Mouse (Mus musculus) right cerebral cortex, postnatal 14 days (tissue): Measurements from ENCODE around the gene Pcdh19.
"Not testable (repeated sequence)": the region's sequence is repeated elsewhere in the genome, so short reads cannot be mapped to it uniquely, and the experiment has no call there.

Experiments
- DNase-seq: peaks from one replicate; pipeline ENCODE4 v3.0.0; 2022

Pcdh19 gene

DNA sequence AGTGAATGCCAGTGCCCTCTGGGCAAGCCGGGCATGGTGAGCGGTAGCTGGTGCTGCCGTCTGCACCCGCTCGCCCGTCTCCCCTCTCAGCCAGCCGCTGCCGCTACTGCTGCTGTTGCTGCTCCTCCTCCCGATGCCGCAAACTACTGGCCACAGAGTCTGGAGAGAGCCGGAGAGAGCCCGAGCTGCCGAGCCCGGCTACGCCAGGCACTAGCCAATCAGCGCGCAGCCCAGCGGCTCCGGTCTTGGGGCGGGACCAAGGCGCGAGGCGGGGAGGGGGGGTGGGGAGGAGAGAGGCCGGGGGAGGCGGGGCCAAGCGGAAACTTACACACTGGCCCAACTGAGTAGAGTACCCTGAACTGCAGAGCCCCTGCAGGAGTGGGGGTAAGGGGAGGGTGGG, at the start of gene Pcdh19:
TSS of gene Pcdh19 (minus strand) at position 148 of the 400 bp plus-strand sequence.
- peak; percentile 75 for DNase-seq

DNA sequence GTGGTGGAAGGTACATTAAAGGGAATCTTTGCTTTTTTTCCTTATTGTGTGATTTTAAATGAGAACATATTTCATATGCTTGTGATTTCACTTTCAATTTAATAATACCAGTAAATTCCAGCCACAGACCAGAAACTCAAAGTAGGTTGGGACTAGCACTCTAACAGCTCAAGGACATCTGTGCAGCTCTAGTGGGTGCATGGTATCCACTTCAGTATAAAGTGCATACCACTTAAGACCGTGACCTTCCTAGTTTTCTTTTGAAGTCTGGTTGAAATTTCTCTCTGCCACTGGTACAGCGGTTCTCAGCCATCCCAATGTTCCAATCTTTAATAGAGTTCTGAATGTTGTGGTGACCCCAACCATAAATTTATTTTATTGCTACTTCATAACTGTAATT, 47.1 kb upstream of the Pcdh19 start:
- DNase-seq, result no peak

DNA sequence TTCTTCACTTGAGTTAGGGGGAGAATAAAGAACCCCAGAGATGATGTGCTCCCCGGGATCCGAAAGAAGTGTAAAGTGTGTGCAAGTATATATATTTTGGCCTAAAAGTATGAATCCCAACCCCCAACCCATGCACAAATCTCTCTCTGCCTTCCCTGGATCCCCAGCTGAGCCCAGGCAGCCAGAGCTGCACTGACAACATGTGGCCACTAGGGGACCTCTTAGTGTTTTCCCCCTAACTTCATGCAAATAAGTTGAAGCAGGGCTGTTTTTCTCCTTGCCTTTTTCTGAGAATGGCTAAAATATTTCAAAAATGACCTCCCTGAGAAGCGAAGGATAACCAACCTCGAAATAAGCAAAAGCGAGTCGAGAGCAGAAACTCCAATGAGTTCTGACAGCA, 46.2 kb upstream of the Pcdh19 start:
- DNase-seq, result peak; percentile 16

DNA sequence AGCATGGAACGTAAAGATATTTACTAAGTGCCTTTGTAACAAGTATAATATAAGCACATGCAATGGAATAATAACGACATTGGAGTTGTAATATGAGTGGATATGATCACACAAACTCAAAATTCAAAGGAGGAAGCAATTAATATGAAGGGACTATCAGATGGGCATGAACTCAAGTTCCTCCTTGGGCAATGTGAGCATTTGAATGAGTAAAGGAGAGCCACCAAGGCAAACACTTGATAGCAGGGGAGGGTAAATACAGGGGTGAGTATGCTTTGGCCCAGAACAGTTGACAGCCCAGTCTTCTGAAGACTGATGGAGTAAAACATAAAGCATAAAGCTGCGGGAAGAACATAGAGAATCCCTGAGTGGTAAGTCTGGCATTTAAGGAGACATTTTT, 32.7 kb upstream of the Pcdh19 start:
- DNase-seq, result no peak

DNA sequence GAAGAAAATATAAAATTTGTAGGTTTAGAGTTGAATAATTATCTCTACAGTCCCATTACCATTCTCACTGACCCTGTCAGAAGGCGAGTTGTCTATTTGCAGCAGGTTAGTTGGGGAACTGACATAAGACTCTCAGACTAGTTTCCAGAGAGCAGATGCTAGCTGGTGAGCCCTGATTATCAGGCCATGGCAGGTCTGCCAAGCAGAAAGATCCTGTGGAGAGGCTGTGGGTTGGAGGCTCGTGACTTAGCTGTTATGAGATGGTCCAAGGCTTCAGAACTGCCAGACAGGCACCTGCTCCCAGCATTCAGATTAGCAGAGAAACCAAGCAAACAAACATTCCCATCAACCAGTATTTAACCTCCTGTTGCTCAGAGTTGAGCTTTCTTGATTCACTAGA, 21.8 kb upstream of the Pcdh19 start:
- no peak for DNase-seq

DNA sequence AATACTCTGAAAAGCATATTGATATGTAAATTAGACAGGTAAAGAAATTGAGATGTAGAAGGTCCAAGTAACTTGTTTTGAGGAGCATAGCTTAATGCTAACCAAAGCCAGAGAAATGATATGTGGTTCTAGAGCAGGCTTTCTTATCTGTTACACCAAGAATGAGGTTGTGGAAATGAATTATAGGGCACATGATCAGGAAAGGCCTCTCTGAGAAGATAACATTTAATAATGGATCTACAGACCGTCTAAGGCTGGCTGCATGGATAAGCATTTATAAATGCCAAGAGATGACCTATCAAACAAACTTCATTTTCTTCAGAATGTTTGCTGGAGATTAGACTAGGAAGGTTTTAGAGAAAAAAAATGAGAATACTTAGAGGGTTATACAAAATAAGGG, 14.1 kb upstream of the Pcdh19 start:
- DNase-seq, result no peak

DNA sequence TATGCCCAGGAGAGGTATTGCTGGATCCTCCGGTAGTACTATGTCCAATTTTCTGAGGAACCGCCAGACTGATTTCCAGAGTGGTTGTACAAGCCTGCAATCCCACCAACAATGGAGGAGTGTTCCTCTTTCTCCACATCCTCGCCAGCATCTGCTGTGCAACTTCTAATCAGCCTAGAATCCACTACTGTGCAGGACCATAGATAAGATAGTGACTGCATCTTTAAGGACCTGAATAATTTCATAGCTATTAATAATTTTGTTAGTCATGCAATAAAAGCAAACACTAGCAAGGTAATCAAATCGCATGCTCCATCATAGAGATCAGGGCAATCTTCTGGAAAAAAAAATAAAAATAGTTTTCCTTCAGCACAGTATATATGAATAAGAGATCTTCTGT, 9.1 kb upstream of the Pcdh19 start:
- DNase-seq, result not testable (repeated sequence)

DNA sequence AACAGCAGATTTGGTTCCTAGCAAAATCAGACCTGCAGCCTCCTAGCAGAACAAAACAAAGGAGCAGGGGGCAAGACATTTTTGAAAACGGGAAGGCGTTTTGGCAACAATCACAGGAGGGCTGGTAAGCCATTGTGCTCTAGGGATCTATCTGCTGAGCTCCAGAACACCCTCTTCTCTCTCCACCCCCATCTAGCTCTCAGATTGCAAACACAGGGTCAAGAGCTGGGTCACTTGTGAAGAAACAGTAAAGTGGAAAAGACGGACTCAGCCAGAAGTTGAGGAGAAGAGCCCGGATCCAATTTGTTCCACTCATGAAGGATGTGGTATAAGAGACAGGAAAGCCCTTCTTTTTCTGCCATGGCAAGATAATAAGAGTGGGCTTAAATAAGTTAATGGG, 7.7 kb upstream of the Pcdh19 start:
- DNase-seq, result no peak

DNA sequence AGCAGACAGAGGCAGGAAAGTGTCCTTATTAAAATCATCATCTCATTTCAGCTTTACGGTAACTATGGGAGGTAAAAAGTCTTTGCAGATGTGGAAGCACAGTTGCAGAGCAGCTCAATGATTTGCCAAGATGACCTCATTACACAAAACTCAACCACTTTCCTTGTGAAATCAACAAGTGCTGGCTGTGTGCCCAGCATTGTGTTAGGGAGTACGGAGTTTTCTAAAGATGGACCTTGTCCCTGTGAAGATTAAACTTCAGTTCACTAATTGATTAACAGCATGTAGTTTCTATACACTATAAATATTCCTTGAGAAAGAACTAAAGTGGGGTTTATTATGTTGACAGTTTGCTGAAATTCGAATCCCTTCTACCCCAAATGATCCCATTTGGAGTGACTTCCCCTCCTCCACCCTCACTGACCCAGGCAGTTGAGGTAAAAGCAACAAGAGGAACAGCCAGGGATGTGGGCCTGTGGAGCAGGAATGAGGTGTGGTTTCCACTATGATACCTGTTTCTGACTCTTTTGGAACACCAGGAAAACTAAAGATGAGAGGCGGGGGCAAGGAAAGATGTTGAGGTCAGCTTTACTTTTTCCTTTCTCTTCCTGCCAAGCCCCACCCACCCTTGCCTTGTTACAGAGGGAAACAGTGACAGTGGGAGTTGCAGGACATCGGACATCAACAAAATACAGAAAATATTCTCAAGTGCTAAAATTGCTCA, 4.4 kb upstream of the Pcdh19 start:
- no peak for DNase-seq

DNA sequence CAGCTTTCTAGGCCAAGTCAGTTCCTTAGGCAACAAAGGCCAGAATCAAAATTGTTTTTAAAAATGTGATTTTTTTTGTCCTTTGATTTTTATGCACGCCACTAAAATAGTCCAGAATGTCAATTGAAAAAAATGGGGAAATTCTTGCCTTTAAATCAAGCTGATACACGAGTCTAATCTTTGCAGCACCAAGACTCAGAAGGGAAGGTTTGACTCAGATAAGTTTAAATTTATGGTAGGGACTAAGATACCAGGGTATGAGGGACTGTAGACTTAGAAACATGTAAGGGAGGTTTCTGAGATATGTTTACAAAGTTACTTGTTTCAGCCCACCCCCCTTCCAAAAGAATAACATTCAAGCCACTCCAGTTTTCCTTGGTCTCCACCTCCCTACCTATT, 3.6 kb upstream of the Pcdh19 start:
- DNase-seq, result no peak

DNA sequence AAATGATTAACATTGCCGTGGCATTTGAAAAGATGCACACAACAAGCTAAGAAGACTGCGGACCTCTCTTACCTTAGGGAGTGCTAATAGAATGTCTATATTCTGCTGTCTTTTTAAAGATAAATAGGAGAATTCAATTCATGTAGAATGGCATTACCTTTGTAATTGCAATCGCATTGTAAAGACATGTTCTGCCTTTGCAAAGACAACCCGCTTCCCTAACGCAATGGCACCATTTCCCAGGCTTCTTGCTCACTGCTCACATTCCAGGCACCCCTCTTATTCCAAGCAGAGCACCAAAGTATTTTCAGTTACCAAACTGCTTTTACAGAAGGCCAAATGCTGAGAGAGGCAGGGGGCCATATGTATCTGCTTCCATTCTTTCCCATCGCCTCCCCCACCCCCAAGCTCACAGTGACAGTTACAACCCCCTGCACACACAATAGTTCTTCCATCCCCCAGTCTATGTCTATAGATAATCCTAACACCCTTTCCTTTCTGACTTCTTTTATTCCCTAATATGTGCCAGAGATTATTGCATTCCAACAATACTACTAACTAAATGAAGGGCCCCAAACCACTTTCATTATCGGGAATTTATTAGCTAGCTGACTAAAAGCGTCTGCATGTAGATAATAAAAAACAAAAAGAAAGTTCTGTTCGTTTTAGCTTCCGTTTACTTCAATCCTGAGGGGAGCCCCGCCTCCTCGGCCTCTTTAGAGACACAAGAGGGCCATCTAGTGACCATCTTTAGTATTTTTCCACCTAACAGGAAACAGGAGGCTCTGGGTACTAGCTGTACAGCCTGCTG, 3.0 kb upstream of the Pcdh19 start:
- peak; percentile 29 for DNase-seq

DNA sequence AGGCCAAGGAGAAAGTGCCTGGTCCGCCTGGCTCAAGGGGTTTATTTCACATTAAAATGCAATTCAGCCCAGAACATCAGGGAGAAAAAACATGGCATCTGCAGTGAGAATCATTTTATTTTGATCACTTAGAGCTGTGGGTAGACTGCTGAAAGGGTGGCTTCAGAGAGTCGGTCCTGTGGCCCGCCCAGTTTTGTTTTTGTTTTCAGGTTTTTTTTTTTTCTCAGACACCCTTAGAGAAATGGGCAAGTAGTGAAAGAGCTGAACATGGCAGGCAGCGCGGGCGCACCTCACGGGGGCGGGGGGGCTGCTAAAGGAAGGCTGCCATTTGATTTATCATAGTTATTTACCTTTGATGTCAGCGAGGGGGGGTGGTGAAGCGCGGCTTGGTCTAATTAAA, 2.0 kb upstream of the Pcdh19 start:
- DNase-seq, result no peak

DNA sequence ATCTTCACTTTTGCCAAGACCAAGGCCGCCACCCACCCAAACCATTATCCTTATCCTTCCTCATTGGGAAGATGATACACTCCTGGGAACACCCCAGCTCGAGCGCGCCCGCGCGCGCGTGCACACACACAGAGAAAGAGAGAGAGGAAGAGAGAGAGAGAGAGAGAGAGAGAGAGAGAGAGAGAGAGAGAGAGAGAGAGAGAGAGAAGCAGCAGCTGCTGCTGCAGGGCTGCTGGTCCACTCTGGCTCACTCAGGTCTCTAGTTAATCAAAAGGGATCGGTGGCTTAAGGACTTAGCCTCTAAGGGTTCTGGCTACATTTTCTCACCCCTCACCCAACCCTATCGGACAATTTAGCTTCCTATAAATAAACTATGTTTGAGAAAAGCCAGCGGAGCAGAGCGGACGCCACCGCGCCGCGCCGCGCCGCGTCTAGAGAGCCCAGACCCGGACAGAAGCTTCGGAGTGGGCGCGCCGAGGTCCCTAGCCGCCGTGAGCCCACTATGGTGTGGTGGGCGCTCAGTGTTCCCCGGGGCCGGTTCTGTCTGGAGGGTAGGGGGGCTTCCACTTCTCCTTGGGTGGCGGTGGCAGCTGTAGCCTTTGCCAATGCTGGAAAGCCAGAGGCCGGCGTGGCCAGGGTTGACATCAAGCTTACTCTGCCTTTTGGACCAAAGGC, 926 bp upstream of the Pcdh19 start:
- DNase-seq, result peak; percentile 17

DNA sequence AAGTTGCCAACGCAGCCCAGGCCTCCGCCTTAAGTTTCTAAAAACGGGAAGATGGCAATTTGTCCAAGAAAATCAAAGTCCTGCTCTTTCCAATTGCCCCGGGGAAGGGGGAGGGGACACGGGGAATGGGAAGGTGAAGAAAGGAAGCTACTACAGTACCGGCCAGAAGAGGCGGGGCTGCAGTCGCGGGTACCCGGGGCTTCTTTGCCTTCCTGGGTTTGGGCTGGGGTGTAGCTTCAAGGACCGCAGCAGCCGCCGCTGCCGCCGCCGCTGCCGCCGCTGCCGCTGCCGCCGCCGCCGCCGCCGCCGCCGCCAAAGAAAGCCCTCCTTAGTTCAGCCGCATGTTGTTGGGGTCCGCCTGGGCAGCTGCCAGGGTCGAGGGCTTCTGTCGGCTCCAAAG, 631 bp downstream of the Pcdh19 start:
- peak; percentile 15 for DNase-seq

DNA sequence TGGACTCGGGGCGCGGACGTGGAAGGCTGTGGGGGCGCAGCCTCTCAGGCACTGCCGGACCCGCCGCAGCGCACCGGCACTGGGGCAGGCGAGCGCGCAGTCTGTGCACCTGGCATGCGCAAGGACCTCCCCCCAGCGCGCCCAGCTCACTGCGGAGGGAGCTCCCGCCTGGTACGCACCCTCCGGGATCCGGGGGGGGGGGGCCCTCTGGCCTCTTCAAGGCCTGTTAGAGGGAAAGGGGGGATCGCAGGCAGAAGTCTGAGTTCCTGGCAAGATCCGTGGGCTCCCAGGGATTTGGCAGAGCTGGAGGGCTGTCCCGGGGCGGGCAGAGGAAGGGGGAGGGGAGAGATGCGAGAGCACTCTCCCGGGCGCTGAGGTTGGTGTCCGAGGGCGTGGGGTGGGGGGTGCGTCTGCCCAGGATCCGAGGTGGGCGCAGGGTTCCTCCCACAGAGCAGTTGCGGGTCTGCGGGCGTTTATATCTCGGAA, 1.1 kb downstream of the Pcdh19 start:
- peak; percentile 31 for DNase-seq

DNA sequence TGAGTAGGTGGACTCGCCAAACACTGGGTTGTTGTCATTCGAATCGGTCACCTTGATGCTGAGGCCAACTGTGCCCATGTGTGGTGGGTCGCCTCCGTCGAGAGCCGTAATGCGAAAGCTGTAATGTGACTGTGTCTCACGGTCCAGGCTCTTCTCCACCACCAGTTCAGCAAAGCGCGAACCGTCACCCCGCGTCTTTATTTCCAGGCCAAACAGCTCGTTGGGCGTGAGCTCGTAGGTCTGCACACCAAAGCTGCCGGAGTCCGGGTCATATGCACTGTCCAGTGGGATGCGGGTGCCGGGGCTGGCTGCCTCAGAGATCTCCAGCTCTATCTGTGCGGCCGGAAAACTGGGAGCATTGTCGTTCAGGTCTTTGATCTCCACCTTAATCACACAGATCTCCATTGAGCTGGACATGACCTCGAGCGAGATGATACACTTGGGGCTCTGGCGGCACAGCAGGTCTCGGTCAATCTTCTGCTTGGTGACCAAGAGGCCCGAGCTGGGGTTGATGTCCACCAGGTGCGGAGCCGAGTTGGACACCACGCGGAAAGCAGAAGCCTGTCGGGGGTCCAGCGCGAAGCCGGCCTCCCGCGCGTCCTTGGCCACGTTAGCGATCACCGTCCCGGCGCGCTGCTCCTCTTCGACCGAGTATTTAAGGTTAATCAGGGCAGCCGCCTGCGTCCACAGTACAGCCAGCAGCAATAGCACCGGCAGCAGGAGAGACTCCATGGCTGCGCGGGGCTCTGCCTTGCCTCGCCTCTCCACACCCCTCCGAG, 2.1 kb downstream of the Pcdh19 start:
- DNase-seq, result no peak

DNA sequence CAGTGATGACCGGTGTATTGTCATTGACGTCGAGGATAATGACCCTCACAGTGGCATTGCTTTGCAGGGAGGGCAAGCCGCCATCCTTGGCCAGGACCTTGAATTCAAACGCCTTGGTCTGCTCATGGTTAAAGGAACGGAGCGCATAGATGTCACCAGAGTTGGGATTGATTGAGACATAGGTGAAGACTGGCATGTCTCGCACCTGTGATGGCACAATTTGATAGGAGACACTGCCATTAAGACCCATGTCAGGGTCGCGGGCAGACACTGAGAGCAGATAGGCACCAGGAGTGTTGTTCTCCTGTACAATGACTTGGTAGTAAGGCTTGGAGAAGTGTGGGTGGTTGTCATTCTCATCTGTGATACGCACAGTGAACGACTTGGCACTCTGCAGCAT, 3.2 kb downstream of the Pcdh19 start:
- no peak for DNase-seq

DNA sequence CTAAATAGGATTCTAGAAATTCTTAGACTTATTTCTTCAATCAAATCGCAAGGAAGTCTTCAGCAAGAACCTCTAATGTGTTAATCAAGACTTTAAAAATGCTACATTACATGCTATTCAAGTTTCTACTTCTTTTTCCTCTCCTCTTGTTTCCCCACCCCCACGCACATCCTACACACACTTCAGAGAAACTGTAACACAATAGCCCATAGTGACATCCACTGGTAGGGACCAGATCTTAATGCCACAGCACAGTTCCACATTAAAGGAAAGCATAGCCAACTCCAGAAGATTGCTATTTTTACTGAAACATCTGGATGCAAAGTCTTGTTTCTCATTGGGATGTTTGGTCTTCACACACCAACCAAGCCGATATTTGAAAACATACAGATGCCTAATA, 4.8 kb downstream of the Pcdh19 start:
- no peak for DNase-seq

DNA sequence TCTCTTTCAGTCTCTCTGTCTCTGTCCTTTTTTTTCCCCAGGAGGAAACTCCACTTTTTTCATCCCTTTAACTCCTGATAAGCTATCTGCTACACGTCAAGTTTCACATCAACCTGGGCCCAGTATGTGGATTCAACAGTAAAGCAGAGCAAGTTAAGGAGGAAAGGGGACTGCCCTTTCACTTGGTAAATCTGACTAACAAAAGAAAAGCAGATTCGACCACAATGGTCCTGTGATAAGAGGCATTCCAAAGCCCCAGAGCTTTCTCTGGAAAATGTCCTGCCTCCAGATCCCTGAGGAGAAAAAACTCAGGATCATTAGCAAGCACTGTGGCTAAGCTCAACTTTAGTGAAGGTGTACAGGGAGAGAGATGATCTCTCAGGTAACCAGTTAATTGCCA, 13.7 kb downstream of the Pcdh19 start:
- no peak for DNase-seq

DNA sequence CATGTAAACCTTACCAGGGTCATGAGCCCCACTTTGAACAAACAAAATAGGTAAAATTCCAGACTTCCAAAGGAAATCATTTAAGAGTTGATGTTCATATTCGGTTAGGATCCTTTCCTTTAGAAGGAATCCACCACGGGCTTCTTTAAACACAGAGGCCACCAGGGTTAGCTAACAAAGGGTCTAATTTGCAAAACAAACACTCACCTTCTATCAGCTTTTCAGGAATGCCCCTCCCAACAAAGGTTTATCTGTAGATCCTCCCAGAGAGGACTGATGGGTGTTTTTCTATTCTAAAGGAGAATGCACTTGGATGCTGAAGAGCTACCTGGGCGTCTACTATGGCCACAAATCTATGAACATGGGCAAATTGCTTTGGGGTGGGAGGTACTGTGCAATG, 15.0 kb downstream of the Pcdh19 start:
- DNase-seq, result no peak

DNA sequence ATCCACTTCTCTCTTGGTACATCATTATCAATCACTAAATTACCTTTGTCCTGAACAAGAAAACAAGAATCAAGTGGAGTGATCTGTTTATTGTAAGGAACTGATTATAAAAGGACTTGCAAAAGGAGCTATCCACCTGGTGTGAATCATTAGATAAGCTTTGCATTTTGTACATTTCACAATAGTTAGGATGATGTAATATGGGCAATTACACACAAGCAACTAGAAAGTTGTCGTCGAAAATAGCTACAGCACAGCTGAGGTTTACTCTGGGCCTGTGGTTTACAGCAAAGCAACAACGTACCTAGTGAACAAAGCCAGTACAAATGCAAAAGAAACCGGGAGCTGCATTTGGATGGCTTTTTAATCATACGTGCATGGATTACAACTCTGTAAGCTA, 28.7 kb downstream of the Pcdh19 start:
- DNase-seq, result no peak

DNA sequence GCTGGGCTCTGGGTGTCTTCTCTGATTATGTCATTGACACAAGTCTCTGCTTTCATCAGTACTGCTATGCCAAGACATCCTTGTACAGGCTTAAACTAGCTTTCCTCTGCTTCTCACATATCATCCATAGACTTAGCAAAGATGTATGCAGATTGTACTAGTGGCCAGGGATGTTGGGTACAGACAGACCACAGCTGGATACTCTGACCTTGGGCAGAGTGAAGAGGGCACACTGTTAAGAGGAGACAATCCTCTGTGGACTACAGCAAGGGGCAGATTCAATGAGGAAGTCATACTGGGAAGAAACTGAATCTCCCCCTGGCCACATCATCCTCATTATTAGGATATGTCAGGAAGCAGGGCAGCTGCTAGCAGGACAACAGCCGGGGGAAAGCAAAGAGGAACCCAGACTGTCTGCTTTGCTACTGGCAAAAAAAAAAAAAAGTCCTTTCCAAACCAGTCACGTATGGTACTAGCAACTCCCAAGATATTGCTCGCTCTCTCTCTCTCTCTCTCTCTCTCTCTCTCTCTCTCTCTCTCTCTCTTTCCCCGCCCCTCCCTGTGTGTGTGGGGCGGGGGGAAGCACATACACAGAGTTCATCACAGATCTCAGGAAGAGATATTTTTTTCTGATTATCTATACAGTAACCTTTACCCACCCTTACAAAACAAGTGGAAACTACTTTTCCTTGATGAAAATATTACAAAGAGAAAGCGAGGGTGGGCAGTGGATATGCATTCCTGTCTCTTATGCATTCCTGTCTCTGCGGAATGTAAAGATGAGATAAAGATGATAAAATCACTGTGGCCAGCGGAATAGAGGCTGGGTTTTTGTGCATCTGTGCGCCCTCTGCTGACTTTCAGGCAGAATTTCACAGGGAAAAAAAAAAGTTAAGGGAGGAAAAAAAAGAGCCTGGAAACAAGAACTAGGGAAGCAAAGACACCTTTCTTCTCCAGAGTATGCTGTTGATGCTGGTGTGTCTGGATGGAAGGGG, 31.2 kb downstream of the Pcdh19 start:
- no peak for DNase-seq
